In genomic region chr17:35967621-35968020, GRCm38 (mm10) we compare ENCODE assay signal across 1 mouse cellular context.
TF ChIP-seq lines count a peak whose summit lies in the region.

No protein-coding gene starts in this region.

TF ChIP-seq in MEL, 35 proteins besides CTCF, POLR2A, EP300 and RAD21 (continued from another document):
- no peak for TF ChIP-seq USF1 (IDR thresholded peaks at IDR 0.05; ENCODE audit: low read depth, low read length)
- TF ChIP-seq POLR2AphosphoS5 (IDR thresholded peaks at IDR 0.05; ENCODE audit: borderline replicate concordance, low read depth, low read length) = no peak
- no peak for TF ChIP-seq GABPA (IDR thresholded peaks at IDR 0.05; ENCODE audit: low read depth, low read length)
- no peak for TF ChIP-seq MYB (IDR thresholded peaks at IDR 0.05; ENCODE audit: low read depth, low read length)
- no peak for TF ChIP-seq JUND (IDR thresholded peaks at IDR 0.05; ENCODE audit: low read depth, low read length)
- no peak for TF ChIP-seq KAT2A (conservative IDR thresholded peaks at IDR 0.05; ENCODE audit: low read depth, low read length)
- TF ChIP-seq POLR2AphosphoS2 (IDR thresholded peaks at IDR 0.05; ENCODE audit: low read length) = no peak
